Mouse (Mus musculus): ENCODE measurements around the gene Nfat5.

Nfat5 gene

GRCm38 (mm10) chr8:107292928-107293601 is at the start of gene Nfat5:
Nfat5 (plus strand) TSS chr8:107293470.
- peak; percentile 93 for DNase-seq

DNA sequence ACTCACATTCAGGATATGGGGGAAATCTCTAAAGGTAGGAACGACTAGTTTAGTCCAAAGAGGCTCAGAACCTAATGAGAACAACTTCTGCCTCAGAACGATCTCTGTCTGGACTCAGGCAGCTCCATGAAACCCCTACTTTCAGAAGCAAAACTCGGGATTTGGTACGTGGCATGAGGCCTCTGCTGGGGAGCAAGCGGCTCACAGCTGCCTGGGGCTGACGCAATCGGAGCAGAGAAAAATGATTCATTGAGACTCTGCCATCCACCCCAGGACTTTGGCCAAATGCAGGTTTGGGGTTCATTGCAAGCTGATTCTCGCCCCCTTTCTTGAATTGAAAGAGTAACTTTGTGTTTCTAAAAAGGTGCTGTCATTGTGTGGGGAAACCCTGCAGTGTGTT is 49.1 kb upstream of the Nfat5 start:
- no peak for DNase-seq

DNA sequence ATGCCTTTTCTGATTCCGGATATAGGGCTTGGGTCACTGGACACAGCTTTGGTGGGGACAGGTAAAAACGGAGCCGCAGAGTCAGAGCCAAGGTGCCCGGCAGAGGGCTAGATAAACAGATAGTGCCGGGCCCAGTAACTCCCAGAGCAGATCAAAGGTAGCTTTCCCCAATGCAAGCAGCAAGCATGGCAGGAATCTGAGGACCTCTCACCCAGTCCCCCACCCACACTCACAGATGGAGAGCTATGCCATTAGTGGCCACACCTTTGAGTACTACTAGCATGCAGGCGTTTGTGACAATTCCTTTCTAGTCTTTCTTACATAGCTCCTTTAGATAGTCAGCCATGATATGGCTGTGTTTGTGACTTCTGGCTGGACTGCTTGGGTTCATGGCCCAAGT is 44.8 kb upstream of the Nfat5 start:
- DNase-seq = no peak

DNA sequence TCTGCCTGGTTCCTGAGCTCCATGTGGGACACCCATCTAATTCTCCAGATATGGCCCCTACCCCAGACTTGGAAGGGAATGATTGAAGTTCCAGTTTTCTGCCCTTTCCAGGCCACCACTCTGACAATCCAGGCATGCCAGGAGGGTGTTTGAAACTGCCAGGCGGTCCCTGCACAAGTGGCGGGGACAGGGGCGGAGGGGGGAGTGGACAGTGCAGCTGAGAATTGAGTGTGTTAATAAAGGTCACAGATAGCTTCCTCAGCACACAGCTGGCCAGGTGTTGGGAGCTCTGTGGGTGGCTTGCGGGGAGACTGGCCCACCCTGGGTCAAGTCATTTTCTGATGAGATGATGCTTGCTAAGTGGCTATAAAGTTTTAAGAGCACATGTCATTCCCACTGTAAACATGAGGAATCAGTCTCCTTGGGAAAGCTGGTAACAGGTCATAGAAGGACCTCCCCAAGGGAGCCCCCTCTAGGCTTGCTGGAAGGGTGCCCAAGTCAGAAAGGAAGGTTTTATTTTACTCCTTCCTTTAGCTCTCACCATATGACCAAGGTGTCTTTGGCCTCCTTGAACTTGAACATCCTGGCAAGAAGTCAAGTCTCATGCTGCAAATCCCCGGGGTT is 41.7 kb upstream of the Nfat5 start:
- no peak for DNase-seq

- DNase-seq = no peak
Observed at GRCm38 (mm10) chr8:107253121-107253520, 40.1 kb upstream of the Nfat5 start.

GRCm38 (mm10) chr8:107254403-107254802 is 38.9 kb upstream of the Nfat5 start:
- no peak for DNase-seq

DNA sequence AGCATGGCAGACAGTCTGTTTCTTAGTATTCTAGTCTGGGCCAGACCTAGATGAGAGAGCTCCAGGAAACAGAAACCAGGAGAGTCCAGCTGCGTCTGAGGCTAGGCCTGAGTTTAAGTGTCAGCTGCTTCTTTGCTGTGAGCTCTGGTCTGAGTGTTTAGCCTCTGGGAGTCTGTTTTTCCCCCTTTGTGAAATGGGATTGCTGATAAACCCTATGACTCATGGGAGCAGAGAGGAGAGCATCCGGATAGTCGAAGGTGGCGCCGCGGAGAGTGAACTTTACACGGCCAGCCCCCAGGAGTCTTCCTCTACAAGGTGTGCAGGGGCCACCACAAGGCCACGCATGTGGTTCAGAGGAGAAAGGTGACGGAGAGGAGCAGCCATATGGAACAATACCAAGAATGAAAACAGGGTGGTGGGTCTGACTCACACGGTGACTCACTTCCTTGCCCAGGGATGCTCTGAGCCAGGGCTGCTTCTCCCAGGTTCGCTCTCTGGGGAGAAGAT is 38.3 kb upstream of the Nfat5 start:
- no peak for DNase-seq

GRCm38 (mm10) chr8:107257223-107257622 is 36.0 kb upstream of the Nfat5 start:
- DNase-seq = no peak

DNA sequence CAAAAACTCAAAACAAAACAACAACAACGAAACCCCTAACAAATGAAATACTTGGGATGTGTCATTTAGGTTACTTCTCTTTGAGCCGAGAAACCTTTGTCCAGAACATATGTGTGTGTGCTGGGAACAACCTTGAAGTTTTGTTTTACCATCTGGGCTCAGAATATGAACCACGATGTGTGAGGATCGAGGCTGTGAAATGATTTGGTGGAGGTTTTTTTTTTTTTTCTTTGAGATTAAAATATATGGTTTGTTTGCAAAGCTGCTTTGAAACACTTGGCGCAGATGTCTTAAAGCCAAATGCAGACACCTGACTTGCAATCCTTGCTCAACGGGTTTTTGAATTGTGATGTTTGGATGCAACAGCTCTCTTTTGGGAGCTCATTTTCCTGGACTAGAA is 33.1 kb upstream of the Nfat5 start:
- no peak for DNase-seq

DNA sequence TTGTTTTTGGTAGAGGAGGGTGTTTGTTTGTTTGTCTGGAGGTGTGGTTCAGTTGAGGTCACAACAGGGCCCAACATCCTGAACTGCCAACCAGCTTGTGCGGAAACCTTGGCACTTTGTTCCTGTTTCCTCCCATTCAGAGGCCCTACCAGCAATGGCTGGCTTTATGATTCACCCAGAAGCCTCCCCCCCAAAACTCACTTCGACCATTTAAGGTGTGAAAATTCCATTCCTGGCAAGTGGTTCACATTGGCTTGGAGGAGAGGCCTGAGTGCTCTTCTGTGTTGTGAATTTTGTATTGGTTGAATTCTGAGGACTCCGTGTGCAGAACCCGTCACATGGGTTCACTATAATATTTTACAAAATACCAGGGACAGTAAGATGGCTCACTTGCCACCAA is 32.1 kb upstream of the Nfat5 start:
- no peak for DNase-seq

DNA sequence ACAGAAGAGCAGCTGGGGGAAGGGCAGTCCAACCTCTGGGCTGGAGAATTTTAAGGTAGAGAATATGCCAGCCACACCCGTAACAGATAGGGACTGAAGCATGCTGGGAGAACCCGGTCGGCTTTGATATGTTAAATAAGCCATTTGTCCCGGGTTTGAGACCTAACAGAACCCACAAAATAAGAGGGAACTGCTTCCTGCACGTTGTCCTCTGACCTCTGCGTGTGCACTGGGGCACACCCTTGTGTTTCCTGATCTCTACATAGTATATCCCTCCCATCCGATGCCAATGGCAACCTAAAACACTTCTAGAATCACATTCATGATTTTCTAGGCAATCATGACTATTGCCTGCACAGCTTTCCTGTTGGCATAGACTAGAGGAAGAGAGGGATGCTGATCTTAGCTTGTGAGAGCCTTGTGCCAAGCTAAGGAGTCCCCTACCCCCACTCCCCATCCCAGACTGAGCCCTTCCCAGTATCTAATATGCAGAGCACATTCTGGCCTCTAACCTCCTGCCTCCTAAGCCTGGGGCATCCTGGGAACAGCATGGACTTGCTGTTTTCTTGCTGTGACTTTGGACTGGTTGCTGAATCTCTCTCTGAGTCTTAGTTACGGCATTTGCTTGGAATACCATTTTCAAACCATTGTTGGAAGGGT is 31.1 kb upstream of the Nfat5 start:
- DNase-seq = no peak

- peak; percentile 52 for DNase-seq
Observed at GRCm38 (mm10) chr8:107265811-107266210, 27.5 kb upstream of the Nfat5 start.

GRCm38 (mm10) chr8:107268501-107268900 is 24.8 kb upstream of the Nfat5 start:
- DNase-seq = no peak

- DNase-seq = no peak
Observed at GRCm38 (mm10) chr8:107269191-107269590, 24.1 kb upstream of the Nfat5 start.

DNA sequence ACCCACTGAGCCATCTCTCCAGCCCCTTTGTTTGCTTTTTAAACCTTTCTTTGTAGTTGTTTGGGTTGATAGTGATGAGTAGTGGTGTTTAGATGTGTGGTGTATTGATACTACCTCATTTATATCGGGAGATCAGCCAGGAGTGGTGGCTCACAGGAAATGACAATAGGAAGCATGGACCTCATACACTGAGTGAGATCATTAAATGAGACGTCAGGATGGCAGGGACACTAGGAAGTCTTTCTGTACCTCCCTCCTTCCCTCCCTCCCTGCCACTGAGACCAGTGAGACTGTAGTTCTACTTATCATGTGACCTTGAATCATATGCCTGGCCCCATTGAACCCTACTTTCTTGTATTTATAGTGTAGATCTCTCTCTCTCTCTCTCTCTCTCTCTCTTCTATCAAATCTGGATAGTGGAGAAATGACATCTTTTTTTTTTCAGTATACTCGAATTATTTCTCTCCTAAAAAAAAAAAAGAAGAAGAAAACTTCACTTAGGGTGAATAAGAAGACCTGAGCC is 23.6 kb upstream of the Nfat5 start:
- no peak for DNase-seq

- DNase-seq = no peak
Observed at GRCm38 (mm10) chr8:107270287-107270686, 23.0 kb upstream of the Nfat5 start.

GRCm38 (mm10) chr8:107270751-107271150 is 22.5 kb upstream of the Nfat5 start:
- DNase-seq = no peak

GRCm38 (mm10) chr8:107277323-107277883 is 15.9 kb upstream of the Nfat5 start:
- no peak for DNase-seq

- no peak for DNase-seq
Observed at GRCm38 (mm10) chr8:107278571-107278970, 14.7 kb upstream of the Nfat5 start.

GRCm38 (mm10) chr8:107286686-107287085 is 6.6 kb upstream of the Nfat5 start:
- no peak for DNase-seq

- no peak for DNase-seq
Observed at GRCm38 (mm10) chr8:107287522-107287921, 5.7 kb upstream of the Nfat5 start.

DNA sequence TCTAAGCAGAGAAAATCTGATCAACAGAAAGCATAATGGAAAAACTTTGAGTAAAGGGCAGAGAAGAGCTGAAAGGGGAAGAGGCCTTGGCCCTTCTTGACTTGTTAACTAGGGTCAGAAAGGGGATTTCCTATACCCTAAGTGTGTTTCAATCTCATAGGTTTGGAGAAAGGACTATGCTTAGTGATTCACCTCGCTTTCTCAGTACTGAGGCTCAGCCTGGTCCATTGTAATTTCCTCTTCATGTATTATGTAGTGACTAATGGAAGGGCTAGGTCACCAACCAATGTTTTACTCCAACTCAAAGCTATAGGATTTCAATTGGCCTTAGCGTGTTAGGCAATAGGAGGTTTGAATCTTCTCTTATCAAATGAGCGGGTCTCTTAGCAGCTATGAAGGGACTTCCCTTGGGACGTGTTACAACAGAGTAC is 2.1 kb upstream of the Nfat5 start:
- no peak for DNase-seq

- peak; percentile 54 for DNase-seq
Observed at GRCm38 (mm10) chr8:107292119-107292927, 947 bp upstream of the Nfat5 start.

Measured in embryo, embryonic 11 days (tissue).